Mouse (Mus musculus) cerebellum, adult (tissue): ENCODE data around the gene AU022252.

ENCODE experiments used
- ATAC-seq: cut with Nextera tagmentation; 2 replicates; pipeline ENCODE4 v1.9.2; 2017; ENCODE audit warnings: mild to moderate bottlenecking, moderate library complexity, mixed read lengths; ENCODE audit not compliant: insufficient number of reproducible peaks, low FRiP score, low TSS enrichment

AU022252 gene

GRCm38 (mm10) chr4:119190618-119191017 lies 41.9 kb downstream of the AU022252 start:
- no peak for ATAC-seq

- no peak for ATAC-seq
Observed at GRCm38 (mm10) chr4:119189864-119190263, 42.6 kb downstream of the AU022252 start, which contains the start of gene Ermap. Gene Ermap (minus strand): TSS chr4:119190011.

GRCm38 (mm10) chr4:119189392-119189791 lies 43.1 kb downstream of the AU022252 start:
- no peak for ATAC-seq

GRCm38 (mm10) chr4:119188060-119188785 lies 44.3 kb downstream of the AU022252 start:
- no peak for ATAC-seq

GRCm38 (mm10) chr4:119185771-119186170 lies 46.7 kb downstream of the AU022252 start:
- ATAC-seq: no peak

GRCm38 (mm10) chr4:119183525-119183924 lies 49.0 kb downstream of the AU022252 start:
- ATAC-seq: no peak

- no peak for ATAC-seq
Observed at GRCm38 (mm10) chr4:119181456-119181855, 51.1 kb downstream of the AU022252 start.

GRCm38 (mm10) chr4:119180133-119180707 lies 52.3 kb downstream of the AU022252 start:
- ATAC-seq: no peak

- no peak for ATAC-seq
Observed at GRCm38 (mm10) chr4:119178331-119178730, 54.2 kb downstream of the AU022252 start.

GRCm38 (mm10) chr4:119177702-119178101 lies 54.8 kb downstream of the AU022252 start:
- no peak for ATAC-seq

GRCm38 (mm10) chr4:119173851-119174453 lies 58.6 kb downstream of the AU022252 start, which contains the start of gene Zfp691:
Gene Zfp691 (minus strand): TSS chr4:119174195.
- ATAC-seq: peak; percentile 100

GRCm38 (mm10) chr4:119172919-119173650 lies 59.4 kb downstream of the AU022252 start:
- no peak for ATAC-seq

- ATAC-seq: no peak
Observed at GRCm38 (mm10) chr4:119167663-119168062, 64.8 kb downstream of the AU022252 start.

GRCm38 (mm10) chr4:119167068-119167467 lies 65.4 kb downstream of the AU022252 start:
- ATAC-seq: no peak

- no peak for ATAC-seq
Observed at GRCm38 (mm10) chr4:119165916-119166315, 66.6 kb downstream of the AU022252 start.

- no peak for ATAC-seq
Observed at GRCm38 (mm10) chr4:119162990-119163389, 69.5 kb downstream of the AU022252 start.

GRCm38 (mm10) chr4:119161358-119161757 lies 71.2 kb downstream of the AU022252 start:
- ATAC-seq: no peak

GRCm38 (mm10) chr4:119157891-119158290 lies 74.6 kb downstream of the AU022252 start:
- no peak for ATAC-seq

- no peak for ATAC-seq
Observed at GRCm38 (mm10) chr4:119157186-119157585, 75.3 kb downstream of the AU022252 start.
